Mouse (Mus musculus) CH12.LX (cell line): ENCODE measurements at regions not wholly inside any gene's neighbourhood (a gene's known extent, or its start where the extent isn't known, plus 50 kb on each side); places are given as distances from the start of the nearest gene placed in this dataset.

Source experiments
- CHD2 ChIP-seq: IDR thresholded peaks from 2 replicates; pipeline ENCODE4 v1.6.1; 2011; ENCODE audit warnings: low read length, improper control_type of control experiment
- EP300 ChIP-seq: IDR thresholded peaks from 2 replicates; pipeline ENCODE4 v1.6.1; 2011; ENCODE audit warnings: low read length, improper control_type of control experiment
- ETS1 ChIP-seq: conservative IDR thresholded peaks from 2 replicates; pipeline ENCODE4 v1.6.1; 2012; ENCODE audit warnings: low read depth, mild to moderate bottlenecking, inconsistent platforms, low read length, improper control_type of control experiment, moderate library complexity
- MXI1 ChIP-seq: IDR thresholded peaks from 2 replicates; pipeline ENCODE4 v1.6.1; 2011; ENCODE audit warnings: mild to moderate bottlenecking, low read depth, low read length, improper control_type of control experiment

DNA sequence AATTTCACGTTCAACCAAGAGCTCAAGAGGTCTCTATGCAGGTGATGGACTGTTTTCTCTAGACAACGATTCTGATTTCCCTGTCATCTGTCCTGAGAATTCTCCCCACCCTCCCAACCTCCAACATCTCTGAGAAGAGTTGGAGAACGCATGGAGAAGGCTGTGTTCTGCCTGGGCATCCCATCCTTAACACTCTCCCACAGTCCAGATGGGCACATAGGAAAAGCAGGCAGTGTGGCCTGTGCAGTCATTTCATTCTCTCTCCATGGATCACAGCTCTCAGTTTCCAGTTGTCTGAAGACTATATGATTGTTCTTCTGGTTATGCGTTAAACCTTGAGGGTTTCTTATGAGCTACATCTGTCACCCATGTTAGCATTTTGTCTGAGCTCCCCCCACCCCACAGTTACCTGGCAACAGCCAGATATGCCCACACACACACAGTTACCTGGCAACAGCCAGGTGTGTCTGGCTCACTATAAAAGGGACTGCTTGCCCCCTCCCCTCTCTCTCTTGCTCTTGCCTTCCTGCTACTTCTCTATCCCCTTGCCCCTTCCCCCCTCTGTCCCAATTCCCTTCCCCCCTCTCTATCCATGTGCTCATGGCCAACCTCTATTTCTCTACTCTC lies 135.8 kb upstream of the Cnot2 start:
- no peak for TF ChIP-seq EP300
- no peak for TF ChIP-seq ETS1
- TF ChIP-seq CHD2: no peak
- no peak for TF ChIP-seq MXI1
